Mouse (Mus musculus): Measurements from ENCODE around the gene Hmgxb4. TPM values are rescaled to one million over a fixed set of nuclear protein-coding genes. Genes with fewer than 3 reads are reported as not detected.

Gene Hmgxb4
- polyA plus RNA-seq, 1 experiment from 2014 or later: 51.2 TPM

DNA sequence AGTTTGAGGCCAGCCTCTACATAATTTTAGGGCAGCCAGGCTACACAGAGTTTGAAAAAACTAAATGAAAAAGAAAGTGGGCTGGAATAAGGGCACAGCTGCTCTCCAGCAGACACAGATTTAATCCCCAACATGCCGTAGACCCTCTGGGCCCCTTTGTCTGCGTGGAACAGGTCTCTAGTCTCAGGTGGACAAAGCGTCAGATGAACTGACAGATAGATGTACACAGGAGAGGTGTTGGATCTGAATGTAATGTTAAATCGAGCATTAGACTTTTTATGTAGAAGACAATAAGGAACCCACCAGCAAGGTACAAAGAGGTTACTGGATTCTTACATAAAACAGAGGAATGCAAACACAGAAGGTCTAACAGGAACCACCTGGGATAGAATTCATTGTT lies 32.7 kb downstream of the Hmgxb4 start:
- H3K4me1 ChIP-seq: no peaks in the 10 kb centered on the region
- peaks cover 93% of the 10 kb centered on the region for H3K36me3 ChIP-seq (ENCODE audit: poor library complexity, severe bottlenecking)
- 92% methylated on average over 4 of the region's 4 CpGs for WGBS

DNA sequence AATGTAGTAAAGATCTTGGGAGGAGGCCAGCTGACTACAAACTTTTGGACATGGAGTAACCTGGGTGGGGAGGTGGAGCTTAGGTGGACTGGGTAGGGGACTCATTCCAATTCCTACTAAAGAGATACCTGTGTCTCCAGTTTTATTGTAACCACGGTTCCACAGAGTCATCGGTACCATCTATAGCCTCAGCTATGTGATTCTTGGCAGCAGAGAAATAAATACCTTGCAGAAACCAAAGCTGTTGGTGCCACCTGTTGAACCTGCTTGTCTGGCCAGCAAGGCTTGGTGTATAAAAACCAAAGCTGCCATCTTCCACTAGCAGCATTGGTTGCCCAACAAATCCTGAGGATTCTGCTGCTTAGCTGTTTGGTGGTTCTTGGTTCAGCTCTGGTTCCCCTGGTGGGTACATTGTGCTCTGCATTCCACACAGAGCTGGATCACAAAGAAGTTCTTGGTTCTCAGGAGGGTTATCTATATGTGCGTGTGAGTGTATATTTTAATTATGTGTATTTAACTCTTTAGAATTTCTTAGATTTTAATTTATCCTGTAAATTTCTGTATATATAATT lies 37.4 kb downstream of the Hmgxb4 start:
- no peaks in the 10 kb centered on the region for H3K27me3 ChIP-seq
- ATAC-seq: no peak
- WGBS: 95% methylated on average over 3 of the region's 3 CpGs
- no peak overlapping the region for H3K4me2 ChIP-seq
- no peak overlapping the region for H3K4me3 ChIP-seq
- no peak overlapping the region for H3K9ac ChIP-seq
- H3K36me3 ChIP-seq (ENCODE audit: poor library complexity, severe bottlenecking): peaks cover 50% of the 10 kb centered on the region
- H3K27ac ChIP-seq: no peak overlapping the region
- H3K4me1 ChIP-seq: peaks cover 8% of the 10 kb centered on the region
- H3K9me3 ChIP-seq (replicated peaks): no peaks in the 10 kb centered on the region

More for the DNA sequence above, 32.7 kb downstream of the Hmgxb4 start:
- H3K4me3 ChIP-seq: no peak overlapping the region
- H3K9me3 ChIP-seq (replicated peaks): no peaks in the 10 kb centered on the region
- H3K4me2 ChIP-seq: no peak overlapping the region
- H3K27ac ChIP-seq: no peak overlapping the region
- no peak for ATAC-seq
- no peaks in the 10 kb centered on the region for H3K27me3 ChIP-seq
- H3K9ac ChIP-seq: no peak overlapping the region

DNA sequence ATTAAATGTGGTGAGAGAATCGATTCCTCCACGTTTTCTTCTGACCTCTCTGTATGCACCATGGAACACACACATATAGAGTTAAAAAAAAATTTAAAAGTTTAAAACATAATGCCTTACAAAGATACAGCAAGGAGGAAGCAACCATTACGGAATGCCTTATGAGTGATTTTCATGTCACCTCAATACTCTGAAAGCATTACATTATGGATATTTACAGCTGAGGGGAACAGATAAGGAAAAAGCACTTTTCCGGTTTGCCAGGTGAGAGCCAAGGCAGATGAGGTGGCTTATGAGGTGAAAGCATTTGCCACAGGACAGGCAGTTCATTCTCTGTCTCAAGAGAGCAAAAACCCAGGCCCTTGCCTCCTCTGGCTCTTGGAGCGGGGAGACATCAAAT lies 39.8 kb downstream of the Hmgxb4 start:
- WGBS: 74% methylated on average over 5 of the region's 5 CpGs
- Histone ChIP-seq H3K27ac (no peak overlapping the region), H3K9ac (peak overlapping the region; percentile 68; the same call in 1 of the 2 replicates), H3K4me2 (peak overlapping the region; percentile 84), H3K4me1 (peaks cover 8% of the 10 kb centered on the region), H3K36me3 (ENCODE audit: poor library complexity, severe bottlenecking) (peaks cover 29% of the 10 kb centered on the region), H3K9me3 (replicated peaks) (no peaks in the 10 kb centered on the region), H3K27me3 (no peaks in the 10 kb centered on the region), H3K4me3 (peak overlapping the region; percentile 61)
- no peak for ATAC-seq

DNA sequence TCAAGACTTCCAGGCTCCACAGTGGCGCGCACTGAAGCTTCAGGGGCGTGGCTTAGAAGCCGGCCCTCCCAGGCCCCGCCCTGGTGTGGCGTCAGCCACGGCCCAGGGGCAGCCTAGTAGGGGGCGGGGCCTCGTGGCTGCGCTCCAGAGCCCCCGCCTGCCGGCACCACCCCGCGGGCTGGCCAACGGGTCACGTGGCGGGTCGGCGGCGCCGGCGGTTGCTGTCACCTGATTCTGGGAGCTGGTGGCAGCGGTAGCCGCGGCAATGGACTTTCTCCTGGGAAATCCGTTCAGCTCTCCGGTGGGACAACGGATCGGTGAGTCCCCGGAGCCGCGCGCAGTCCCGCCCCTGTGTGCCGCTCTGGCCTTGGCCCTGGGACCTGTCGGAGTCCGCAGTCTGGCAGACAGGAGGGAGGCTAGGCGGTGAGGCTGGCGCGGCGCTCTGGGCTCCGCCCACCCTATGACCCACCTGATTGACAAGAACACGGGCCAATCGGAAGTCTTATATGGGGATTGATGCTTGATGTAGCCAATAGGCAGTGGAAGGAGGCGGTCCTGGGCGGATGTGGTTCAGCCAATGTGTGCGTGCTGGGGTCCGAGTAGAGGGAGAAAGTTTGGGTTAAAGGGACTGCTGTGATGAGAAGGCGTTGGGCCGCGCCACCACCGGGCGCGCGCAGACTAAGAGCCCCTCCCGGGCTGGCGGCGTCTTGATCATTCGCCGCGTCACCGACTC lies 40.5 kb downstream of the Hmgxb4 start, which contains the start of gene Tom1:
Gene Tom1 (plus strand): TSS at position 195 of the 733 bp plus-strand sequence.
- ATAC-seq: peak; percentile 99
- Histone ChIP-seq H3K27me3 (no peaks in the 10 kb centered on the region), H3K4me2 (peak within 1 kb of the TSS; percentile 84), H3K4me3 (peak within 1 kb of the TSS; percentile 61), H3K9ac (peak within 1 kb of the TSS; percentile 68), H3K27ac (peak within 1 kb of the TSS; percentile 79), H3K9me3 (replicated peaks) (no peaks in the 10 kb centered on the region), H3K4me1 (peaks cover 8% of the 10 kb centered on the region), H3K36me3 (ENCODE audit: poor library complexity, severe bottlenecking) (peaks cover 22% of the 10 kb centered on the region)
- under 1% methylated on average over 47 of the region's 62 CpGs for WGBS

DNA sequence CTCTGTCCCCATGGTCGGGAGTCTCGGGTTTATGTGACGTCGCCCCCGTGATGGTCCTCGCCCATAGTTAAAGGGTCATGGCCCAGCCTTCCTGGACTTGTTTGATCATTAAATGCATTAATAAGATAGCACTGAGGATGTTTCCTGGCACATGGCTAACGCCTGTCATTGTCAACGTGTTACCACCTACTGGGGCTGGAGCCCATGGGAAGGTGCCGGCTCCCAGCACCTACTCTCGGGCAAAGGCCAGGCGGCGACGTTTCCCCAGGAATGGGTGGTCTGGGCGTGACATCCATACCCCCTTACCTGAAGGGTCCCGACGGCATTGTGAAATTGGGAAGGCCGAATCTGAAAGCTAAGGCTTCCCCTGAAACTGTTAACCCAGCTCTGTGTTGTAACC lies 41.1 kb downstream of the Hmgxb4 start:
- 2% methylated on average over 17 of the region's 17 CpGs for WGBS
- no peaks in the 10 kb centered on the region for H3K9me3 ChIP-seq (replicated peaks)
- no peak overlapping the region for H3K27ac ChIP-seq
- H3K4me1 ChIP-seq: peaks cover 8% of the 10 kb centered on the region
- peak overlapping the region; percentile 84 for H3K4me2 ChIP-seq
- peaks cover 16% of the 10 kb centered on the region for H3K36me3 ChIP-seq (ENCODE audit: poor library complexity, severe bottlenecking)
- ATAC-seq: no peak
- peak overlapping the region; percentile 61 for H3K4me3 ChIP-seq
- H3K27me3 ChIP-seq: no peaks in the 10 kb centered on the region
- H3K9ac ChIP-seq: peak overlapping the region; percentile 64

DNA sequence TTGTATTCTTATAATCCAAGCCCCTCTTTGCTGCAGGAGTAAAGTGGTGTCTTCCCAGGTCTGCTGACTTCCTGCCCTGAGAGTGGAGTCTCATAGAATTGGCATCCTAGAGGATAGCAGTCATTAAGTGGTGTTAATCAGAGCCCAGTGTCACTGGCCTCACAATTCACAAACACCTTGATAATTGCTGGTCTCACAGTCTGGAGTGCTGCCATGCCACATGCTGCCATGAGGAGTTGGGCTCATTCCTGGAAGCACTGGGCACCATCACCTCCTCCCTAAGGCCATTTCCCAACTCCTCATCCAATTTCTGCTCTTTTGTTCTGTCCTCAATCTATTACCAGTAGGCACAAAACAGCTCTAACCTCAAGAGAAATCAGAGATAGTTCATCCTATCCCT lies 42.5 kb downstream of the Hmgxb4 start:
- Histone ChIP-seq H3K4me2 (no peak overlapping the region), H3K27me3 (no peaks in the 10 kb centered on the region), H3K27ac (no peak overlapping the region), H3K4me1 (peaks cover 8% of the 10 kb centered on the region), H3K9me3 (replicated peaks) (no peaks in the 10 kb centered on the region), H3K4me3 (no peak overlapping the region), H3K9ac (no peak overlapping the region), H3K36me3 (ENCODE audit: poor library complexity, severe bottlenecking) (peaks cover 5% of the 10 kb centered on the region)
- ATAC-seq: no peak

DNA sequence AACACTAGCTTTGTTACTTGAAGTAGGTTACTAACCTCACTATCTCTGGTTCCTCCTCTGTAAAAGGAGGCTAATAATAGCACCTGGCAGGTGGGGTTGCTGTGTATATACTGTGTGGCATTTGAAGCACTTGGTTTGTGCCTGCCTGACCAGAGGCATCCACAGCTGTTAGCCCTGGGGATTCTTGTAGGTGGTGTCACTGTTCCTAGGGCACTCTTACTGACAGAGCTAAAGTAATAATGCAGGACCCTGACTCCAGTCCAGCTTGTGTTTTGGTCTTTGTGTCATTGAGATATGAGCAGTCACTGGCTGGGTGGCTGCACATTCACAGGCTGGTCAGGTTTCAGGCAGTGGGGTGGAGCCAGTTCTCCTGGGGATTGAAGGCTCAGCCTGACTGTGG lies 45.3 kb downstream of the Hmgxb4 start:
- Histone ChIP-seq H3K4me1 (peaks cover 8% of the 10 kb centered on the region), H3K4me3 (no peak overlapping the region), H3K9ac (no peak overlapping the region), H3K36me3 (ENCODE audit: poor library complexity, severe bottlenecking) (no peaks in the 10 kb centered on the region), H3K9me3 (replicated peaks) (no peaks in the 10 kb centered on the region), H3K27me3 (no peaks in the 10 kb centered on the region), H3K4me2 (no peak overlapping the region), H3K27ac (no peak overlapping the region)
- ATAC-seq: no peak

DNA sequence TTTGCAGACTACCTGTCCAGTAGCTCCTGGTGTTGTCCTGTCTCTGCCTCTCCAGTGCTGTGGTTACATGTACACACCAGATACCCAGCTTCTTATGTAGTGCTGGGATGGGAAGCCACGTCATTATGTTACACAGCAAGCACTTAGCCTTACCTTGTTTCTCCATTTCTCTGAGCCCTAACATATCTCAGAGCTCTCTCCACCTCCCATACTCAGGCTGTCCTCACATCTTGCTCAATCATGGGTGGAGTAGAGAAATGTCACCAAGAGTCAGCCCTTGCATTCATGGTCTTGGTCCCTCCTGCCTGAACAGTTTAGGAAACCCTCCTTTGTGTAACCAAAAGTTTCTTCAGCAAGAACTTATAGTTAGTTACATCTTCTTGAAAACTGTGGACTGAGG lies 46.6 kb downstream of the Hmgxb4 start:
- WGBS: 90% methylated on average over 1 of the region's 1 CpGs
- ATAC-seq: no peak
- no peak overlapping the region for H3K27ac ChIP-seq
- H3K36me3 ChIP-seq (ENCODE audit: poor library complexity, severe bottlenecking): no peaks in the 10 kb centered on the region
- H3K27me3 ChIP-seq: no peaks in the 10 kb centered on the region
- no peaks in the 10 kb centered on the region for H3K9me3 ChIP-seq (replicated peaks)
- H3K4me1 ChIP-seq: peaks cover 2% of the 10 kb centered on the region; the same call in 1 of the 2 replicates
- H3K9ac ChIP-seq: no peak overlapping the region
- no peak overlapping the region for H3K4me3 ChIP-seq
- H3K4me2 ChIP-seq: no peak overlapping the region

DNA sequence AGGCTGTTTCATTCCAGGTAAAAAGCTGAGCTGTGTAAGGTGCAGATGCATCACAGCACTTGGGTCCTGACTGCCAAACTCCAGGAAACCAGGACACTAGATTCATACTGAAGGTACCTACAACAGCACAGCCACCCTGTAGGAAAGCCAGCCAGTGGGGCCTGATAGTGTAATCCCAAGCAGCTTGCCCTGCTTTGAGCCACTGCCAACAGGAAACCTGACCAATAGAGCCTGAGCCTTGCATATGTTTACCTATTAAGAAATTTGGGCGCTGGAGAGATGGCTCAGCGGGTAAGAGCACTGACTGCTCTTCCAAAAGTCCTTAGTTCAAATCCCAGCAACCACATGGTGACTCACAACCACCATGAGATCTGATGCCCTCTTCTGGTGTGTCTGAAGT lies 49.0 kb downstream of the Hmgxb4 start:
- H3K9me3 ChIP-seq (replicated peaks): no peaks in the 10 kb centered on the region
- H3K36me3 ChIP-seq (ENCODE audit: poor library complexity, severe bottlenecking): no peaks in the 10 kb centered on the region
- H3K4me1 ChIP-seq: no peaks in the 10 kb centered on the region
- H3K4me2 ChIP-seq: no peak overlapping the region
- H3K4me3 ChIP-seq: no peak overlapping the region
- H3K9ac ChIP-seq: no peak overlapping the region
- no peak overlapping the region for H3K27ac ChIP-seq
- ATAC-seq: no peak
- no peaks in the 10 kb centered on the region for H3K27me3 ChIP-seq
- WGBS: 91% methylated on average over 2 of the region's 2 CpGs

DNA sequence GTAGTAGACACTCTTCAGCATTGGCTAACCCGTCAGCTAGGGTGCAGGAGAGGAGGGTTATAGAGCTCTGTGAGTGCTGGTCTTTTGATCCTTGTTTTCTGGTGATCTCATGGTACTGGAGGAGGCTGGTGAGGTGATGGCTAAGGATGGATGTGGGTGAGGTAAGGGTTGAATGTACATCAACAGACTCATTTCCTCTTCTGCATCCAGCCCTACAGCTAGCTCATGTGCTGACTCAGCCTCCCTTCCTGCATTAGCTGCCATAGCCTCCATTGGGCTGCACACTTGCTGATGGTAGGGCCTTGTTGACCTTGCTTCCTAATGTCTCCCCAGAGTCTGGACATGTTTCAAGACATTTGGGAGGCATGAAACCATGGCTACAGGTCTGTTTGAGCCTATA lies 49.8 kb downstream of the Hmgxb4 start:
- H3K27ac ChIP-seq: no peak overlapping the region
- no peak overlapping the region for H3K9ac ChIP-seq

DNA sequence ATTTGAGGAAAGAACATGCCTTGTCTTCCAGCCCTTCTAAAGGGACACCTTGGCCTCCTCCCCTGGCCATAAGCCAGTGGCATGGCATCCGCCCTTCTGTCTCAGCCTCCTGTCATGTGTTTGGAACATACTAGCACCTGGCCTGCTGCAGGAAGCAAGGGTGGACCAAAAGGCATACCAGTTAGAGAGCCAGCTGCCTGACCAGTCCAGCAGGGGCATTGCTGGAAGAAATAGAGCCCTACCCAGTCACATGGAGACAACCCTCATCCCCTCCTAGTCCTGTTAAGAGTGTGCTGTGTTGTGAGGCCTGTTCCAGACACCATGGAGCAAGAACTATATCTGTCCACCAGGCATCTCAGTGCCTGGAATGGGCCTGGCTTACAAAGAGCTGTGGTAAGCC lies 53.1 kb downstream of the Hmgxb4 start:
- no peaks in the 10 kb centered on the region for H3K9me3 ChIP-seq (replicated peaks)
- H3K4me1 ChIP-seq: no peaks in the 10 kb centered on the region
- H3K9ac ChIP-seq: no peak overlapping the region
- ATAC-seq: no peak
- H3K36me3 ChIP-seq (ENCODE audit: poor library complexity, severe bottlenecking): no peaks in the 10 kb centered on the region
- no peaks in the 10 kb centered on the region for H3K27me3 ChIP-seq
- 88% methylated on average over 1 of the region's 1 CpGs for WGBS
- H3K27ac ChIP-seq: no peak overlapping the region
- H3K4me3 ChIP-seq: no peak overlapping the region
- H3K4me2 ChIP-seq: no peak overlapping the region

More for the DNA sequence above, 49.8 kb downstream of the Hmgxb4 start:
- ATAC-seq: no peak
- no peaks in the 10 kb centered on the region for H3K27me3 ChIP-seq
- no peak overlapping the region for H3K4me3 ChIP-seq
- no peaks in the 10 kb centered on the region for H3K4me1 ChIP-seq
- H3K9me3 ChIP-seq (replicated peaks): no peaks in the 10 kb centered on the region
- no peak overlapping the region for H3K4me2 ChIP-seq
- H3K36me3 ChIP-seq (ENCODE audit: poor library complexity, severe bottlenecking): no peaks in the 10 kb centered on the region
- WGBS: 94% methylated on average over 1 of the region's 1 CpGs

DNA sequence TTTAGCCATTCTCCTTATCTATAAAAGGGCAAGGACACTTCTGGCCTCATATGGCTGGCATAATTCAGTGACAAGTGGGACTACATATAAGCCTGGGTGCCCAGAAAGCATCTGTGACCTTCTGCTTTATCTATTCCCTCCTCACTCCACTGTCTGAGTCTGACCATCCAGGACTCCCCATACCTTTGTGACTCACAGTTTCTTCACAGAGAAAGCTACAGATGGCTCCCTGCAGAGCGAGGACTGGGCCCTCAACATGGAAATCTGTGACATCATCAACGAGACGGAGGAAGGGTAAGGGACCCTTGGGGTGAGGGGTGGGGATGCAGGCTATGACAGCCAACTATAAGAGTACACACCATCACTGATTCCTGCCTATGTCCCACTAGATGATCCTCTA lies 54.6 kb downstream of the Hmgxb4 start:
- no peaks in the 10 kb centered on the region for H3K4me1 ChIP-seq
- no peak overlapping the region for H3K27ac ChIP-seq
- ATAC-seq: no peak
- no peak overlapping the region for H3K9ac ChIP-seq
- no peaks in the 10 kb centered on the region for H3K27me3 ChIP-seq
- H3K4me2 ChIP-seq: no peak overlapping the region
- 92% methylated on average over 3 of the region's 3 CpGs for WGBS
- H3K36me3 ChIP-seq (ENCODE audit: poor library complexity, severe bottlenecking): no peaks in the 10 kb centered on the region
- no peaks in the 10 kb centered on the region for H3K9me3 ChIP-seq (replicated peaks)
- no peak overlapping the region for H3K4me3 ChIP-seq

DNA sequence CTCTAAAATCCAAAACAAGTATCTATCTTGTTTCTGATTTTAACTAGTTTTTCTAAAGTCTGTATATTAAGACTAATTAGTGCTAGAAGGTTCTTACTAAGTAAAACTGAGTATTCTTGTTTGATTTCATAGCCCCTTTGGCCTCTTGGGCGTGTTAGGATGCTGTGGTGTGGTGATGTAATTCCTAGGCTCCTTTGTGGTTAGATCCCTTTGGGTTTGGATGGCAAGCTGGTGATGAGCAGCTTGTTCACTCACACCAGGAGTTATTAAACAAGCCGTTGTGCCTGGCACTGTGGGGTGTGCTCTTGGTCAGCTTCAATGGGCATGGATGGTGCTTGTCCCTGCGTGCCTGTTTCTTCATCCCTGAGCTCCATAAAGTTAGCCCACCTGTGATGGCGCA lies 60.2 kb downstream of the Hmgxb4 start:
- H3K4me3 ChIP-seq: no peak overlapping the region
- WGBS: 87% methylated on average over 4 of the region's 4 CpGs

More for the DNA sequence above, 60.2 kb downstream of the Hmgxb4 start:
- Histone ChIP-seq H3K27me3 (no peaks in the 10 kb centered on the region), H3K36me3 (ENCODE audit: poor library complexity, severe bottlenecking) (peaks cover 13% of the 10 kb centered on the region; the same call in 1 of the 2 replicates), H3K4me2 (no peak overlapping the region), H3K9me3 (replicated peaks) (no peaks in the 10 kb centered on the region), H3K9ac (no peak overlapping the region), H3K4me1 (peaks cover 4% of the 10 kb centered on the region; the same call in 1 of the 2 replicates), H3K27ac (no peak overlapping the region)
- ATAC-seq: no peak

Data from forebrain, embryonic 13.5 days (tissue).